Mouse (Mus musculus): ENCODE measurements around the gene Rflna. TPM values are rescaled to one million over a fixed set of nuclear protein-coding genes. Genes with fewer than 3 reads are reported as not detected.
A peak's percentile ranks its signal among the peaks of the same experiment; 100 is the strongest.

Gene Rflna
- polyA plus RNA-seq, 1 experiment from 2014 or later: 1.8 TPM

- Histone ChIP-seq H3K9me3 (ENCODE audit: control insufficient read depth, low read length) (no peaks in the 10 kb centered on the region), H3K27me3 (ENCODE audit: control insufficient read depth, insufficient read depth, low read length) (no peaks in the 10 kb centered on the region), H3K27ac (replicated peaks) (no peak overlapping the region), H3K4me2 (replicated peaks; ENCODE audit: low read depth) (no peak overlapping the region), H3K36me3 (ENCODE audit: control insufficient read depth, insufficient read depth, low read length) (peaks cover 37% of the 10 kb centered on the region), H3K9ac (ENCODE audit: low read length) (no peak overlapping the region), H3K4me3 (ENCODE audit: low read depth, low read length) (no peak overlapping the region), H3K4me1 (replicated peaks; ENCODE audit: control insufficient read depth, insufficient read depth) (no peaks in the 10 kb centered on the region)
- no peak for ATAC-seq (ENCODE audit: low FRiP score, low TSS enrichment)
- TF ChIP-seq EP300 (optimal IDR thresholded peaks at IDR 0.05): no peak
- no peak for TF ChIP-seq CTCF (IDR thresholded peaks at IDR 0.05; ENCODE audit: low read depth)
- no peak for DNase-seq (ENCODE audit: low spot score)
- 87% methylated on average over 8 of the region's 8 CpGs for WGBS
Measured at GRCm38 (mm10) chr5:125039377-125040027, 36.5 kb downstream of the Rflna start.

GRCm38 (mm10) chr5:125040128-125040584 lies 37.1 kb downstream of the Rflna start:
- ATAC-seq (ENCODE audit: low FRiP score, low TSS enrichment): peak; percentile 13; the same call in 1 of the 2 replicates

GRCm38 (mm10) chr5:125041578-125041977 lies 38.6 kb downstream of the Rflna start:
- Histone ChIP-seq H3K4me3 (ENCODE audit: low read depth, low read length) (no peak overlapping the region), H3K9me3 (ENCODE audit: control insufficient read depth, low read length) (no peaks in the 10 kb centered on the region), H3K27ac (replicated peaks) (no peak overlapping the region), H3K4me1 (replicated peaks; ENCODE audit: control insufficient read depth, insufficient read depth) (no peaks in the 10 kb centered on the region), H3K36me3 (ENCODE audit: control insufficient read depth, insufficient read depth, low read length) (peaks cover 38% of the 10 kb centered on the region), H3K4me2 (replicated peaks; ENCODE audit: low read depth) (no peak overlapping the region), H3K9ac (ENCODE audit: low read length) (no peak overlapping the region), H3K27me3 (ENCODE audit: control insufficient read depth, insufficient read depth, low read length) (no peaks in the 10 kb centered on the region)
- ATAC-seq (ENCODE audit: low FRiP score, low TSS enrichment) (no peak), DNase-seq (ENCODE audit: low spot score) (no peak)
- TF ChIP-seq EP300 (optimal IDR thresholded peaks at IDR 0.05) (no peak), CTCF (IDR thresholded peaks at IDR 0.05; ENCODE audit: low read depth) (no peak)
- 79% methylated on average over 9 of the region's 9 CpGs for WGBS

More at GRCm38 (mm10) chr5:125040128-125040584, 37.1 kb downstream of the Rflna start:
- TF ChIP-seq CTCF (IDR thresholded peaks at IDR 0.05; ENCODE audit: low read depth) (no peak), EP300 (optimal IDR thresholded peaks at IDR 0.05) (no peak)
- no peak overlapping the region for H3K4me3 ChIP-seq (ENCODE audit: low read depth, low read length)
- H3K4me2 ChIP-seq (replicated peaks; ENCODE audit: low read depth): no peak overlapping the region
- peak; percentile 52 for DNase-seq (ENCODE audit: low spot score)
- no peaks in the 10 kb centered on the region for H3K9me3 ChIP-seq (ENCODE audit: control insufficient read depth, low read length)
- H3K27me3 ChIP-seq (ENCODE audit: control insufficient read depth, insufficient read depth, low read length): no peaks in the 10 kb centered on the region
- no peak overlapping the region for H3K9ac ChIP-seq (ENCODE audit: low read length)
- H3K4me1 ChIP-seq (replicated peaks; ENCODE audit: control insufficient read depth, insufficient read depth): no peaks in the 10 kb centered on the region
- H3K36me3 ChIP-seq (ENCODE audit: control insufficient read depth, insufficient read depth, low read length): peaks cover 38% of the 10 kb centered on the region
- H3K27ac ChIP-seq (replicated peaks): peak overlapping the region; percentile 13; the same call in 1 of the 2 replicates
- WGBS: 57% methylated on average over 5 of the region's 5 CpGs

- Histone ChIP-seq H3K4me1 (replicated peaks; ENCODE audit: control insufficient read depth, insufficient read depth) (no peaks in the 10 kb centered on the region), H3K4me3 (ENCODE audit: low read depth, low read length) (no peak overlapping the region), H3K4me2 (replicated peaks; ENCODE audit: low read depth) (no peak overlapping the region), H3K9ac (ENCODE audit: low read length) (no peak overlapping the region), H3K36me3 (ENCODE audit: control insufficient read depth, insufficient read depth, low read length) (peaks cover 37% of the 10 kb centered on the region), H3K9me3 (ENCODE audit: control insufficient read depth, low read length) (no peaks in the 10 kb centered on the region), H3K27me3 (ENCODE audit: control insufficient read depth, insufficient read depth, low read length) (no peaks in the 10 kb centered on the region), H3K27ac (replicated peaks) (no peak overlapping the region)
- DNase-seq (ENCODE audit: low spot score) (no peak), ATAC-seq (ENCODE audit: low FRiP score, low TSS enrichment) (no peak)
- no peak for TF ChIP-seq CTCF (IDR thresholded peaks at IDR 0.05; ENCODE audit: low read depth)
- TF ChIP-seq EP300 (optimal IDR thresholded peaks at IDR 0.05): no peak
- WGBS: 87% methylated on average over 6 of the region's 6 CpGs
Measured at GRCm38 (mm10) chr5:125043448-125043847, 40.4 kb downstream of the Rflna start.

- TF ChIP-seq CTCF (IDR thresholded peaks at IDR 0.05; ENCODE audit: low read depth) (no peak; the same call in 1 of the 2 replicates), EP300 (optimal IDR thresholded peaks at IDR 0.05) (no peak)
- ATAC-seq (ENCODE audit: low FRiP score, low TSS enrichment): no peak
Measured at GRCm38 (mm10) chr5:125045202-125045601, 42.2 kb downstream of the Rflna start.

GRCm38 (mm10) chr5:125046436-125046835 lies 43.4 kb downstream of the Rflna start:
- Histone ChIP-seq H3K27ac (replicated peaks) (no peak overlapping the region), H3K36me3 (ENCODE audit: control insufficient read depth, insufficient read depth, low read length) (peaks cover 50% of the 10 kb centered on the region), H3K4me3 (ENCODE audit: low read depth, low read length) (no peak overlapping the region), H3K9me3 (ENCODE audit: control insufficient read depth, low read length) (no peaks in the 10 kb centered on the region), H3K4me1 (replicated peaks; ENCODE audit: control insufficient read depth, insufficient read depth) (no peaks in the 10 kb centered on the region), H3K27me3 (ENCODE audit: control insufficient read depth, insufficient read depth, low read length) (no peaks in the 10 kb centered on the region), H3K4me2 (replicated peaks; ENCODE audit: low read depth) (no peak overlapping the region), H3K9ac (ENCODE audit: low read length) (no peak overlapping the region)
- WGBS: 54% methylated on average over 5 of the region's 5 CpGs
- ATAC-seq (ENCODE audit: low FRiP score, low TSS enrichment): no peak
- no peak for DNase-seq (ENCODE audit: low spot score)
- TF ChIP-seq CTCF (IDR thresholded peaks at IDR 0.05; ENCODE audit: low read depth): no peak
- no peak for TF ChIP-seq EP300 (optimal IDR thresholded peaks at IDR 0.05)

More at GRCm38 (mm10) chr5:125045202-125045601, 42.2 kb downstream of the Rflna start:
- peaks cover 41% of the 10 kb centered on the region for H3K36me3 ChIP-seq (ENCODE audit: control insufficient read depth, insufficient read depth, low read length)
- H3K4me1 ChIP-seq (replicated peaks; ENCODE audit: control insufficient read depth, insufficient read depth): no peaks in the 10 kb centered on the region
- DNase-seq (ENCODE audit: low spot score): no peak
- WGBS: 71% methylated on average over 5 of the region's 5 CpGs
- no peaks in the 10 kb centered on the region for H3K27me3 ChIP-seq (ENCODE audit: control insufficient read depth, insufficient read depth, low read length)
- no peaks in the 10 kb centered on the region for H3K9me3 ChIP-seq (ENCODE audit: control insufficient read depth, low read length)
- no peak overlapping the region for H3K27ac ChIP-seq (replicated peaks)
- no peak overlapping the region for H3K4me3 ChIP-seq (ENCODE audit: low read depth, low read length)
- H3K4me2 ChIP-seq (replicated peaks; ENCODE audit: low read depth): no peak overlapping the region
- no peak overlapping the region for H3K9ac ChIP-seq (ENCODE audit: low read length)

Measured in stomach, postnatal 0 days (tissue).